8 mouse cellular contexts compared by ENCODE assay signal in genomic region chr7:25279861-25280791, GRCm38 (mm10). TPM values are rescaled to one million over a fixed set of nuclear protein-coding genes. Genes with fewer than 3 reads are reported as not detected.
DNase-seq lines count a peak whose midpoint lies in the region; ATAC-seq and TF ChIP-seq lines count a peak whose summit lies in the region.

No protein-coding gene starts in this region.

- peak overlapping the region; percentile 86 for H3K4me2 ChIP-seq in heart, embryonic 12.5 days
- H3K4me2 ChIP-seq in kidney, embryonic 16.5 days (replicated peaks; ENCODE audit: low read depth, low read length): peak overlapping the region; percentile 97
- H3K4me2 ChIP-seq in lung, postnatal 0 days (replicated peaks; ENCODE audit: low read depth, low read length): peak overlapping the region; percentile 92
- peak overlapping the region; percentile 87 for H3K4me2 ChIP-seq in stomach, embryonic 15.5 days

- no peak for ATAC-seq in erythroblast, adult 5-6 weeks (replicated peaks; ENCODE audit: low FRiP score, poor library complexity, severe bottlenecking)
- ATAC-seq in G1E (ENCODE audit: extremely low read depth, insufficient number of reproducible peaks, low FRiP score, poor library complexity, severe bottlenecking): no peak
- peak; percentile 38 for ATAC-seq in heart, embryonic 12.5 days (ENCODE audit: insufficient number of reproducible peaks, low FRiP score)
- peak; percentile 6; the same call in 1 of the 2 replicates for ATAC-seq in kidney, embryonic 16.5 days (ENCODE audit: low FRiP score, low TSS enrichment)
- ATAC-seq in lung, postnatal 0 days: peak; percentile 1
- peak; percentile 30 for ATAC-seq in stomach, embryonic 15.5 days (ENCODE audit: insufficient read depth, low FRiP score, low read depth)

- TF ChIP-seq CTCF in G1E (IDR thresholded peaks at IDR 0.05; ENCODE audit: low read depth, low read length): no peak
- peak; percentile 5; the same call in 1 of the 2 replicates for TF ChIP-seq CTCF in lung, postnatal 0 days (IDR thresholded peaks at IDR 0.05)

- peak overlapping the region; percentile 74 for H3K4me3 ChIP-seq in erythroblast, embryonic 14.5 days (replicated peaks)
- peak overlapping the region; percentile 75 for H3K4me3 ChIP-seq in G1E (ENCODE audit: low read depth, low read length)
- H3K4me3 ChIP-seq in heart, embryonic 12.5 days: peak overlapping the region; percentile 91
- peak overlapping the region; percentile 78 for H3K4me3 ChIP-seq in kidney, embryonic 16.5 days (ENCODE audit: low read length)
- peak overlapping the region; percentile 63 for H3K4me3 ChIP-seq in lung, postnatal 0 days (ENCODE audit: low read depth, low read length)
- peak overlapping the region; percentile 71 for H3K4me3 ChIP-seq in stomach, embryonic 15.5 days (replicated peaks)

- no peaks in the 10 kb centered on the region for H3K27me3 ChIP-seq in erythroblast, embryonic 14.5 days (ENCODE audit: control insufficient read depth)
- H3K27me3 ChIP-seq in G1E (ENCODE audit: insufficient read depth, low read length): no peaks in the 10 kb centered on the region
- H3K27me3 ChIP-seq in heart, embryonic 12.5 days (replicated peaks): no peaks in the 10 kb centered on the region
- no peaks in the 10 kb centered on the region for H3K27me3 ChIP-seq in kidney, embryonic 16.5 days (ENCODE audit: insufficient read depth, low read length)
- no peaks in the 10 kb centered on the region for H3K27me3 ChIP-seq in lung, postnatal 0 days (replicated peaks; ENCODE audit: insufficient read depth, low read length)
- no peaks in the 10 kb centered on the region for H3K27me3 ChIP-seq in stomach, embryonic 15.5 days (replicated peaks)

- peak; percentile 96 for TF ChIP-seq EP300 in lung, postnatal 0 days (IDR thresholded peaks at IDR 0.05)

- WGBS in heart, embryonic 12.5 days: 0% methylated on average over 6 of the region's 6 CpGs
- 0% methylated on average over 6 of the region's 6 CpGs for WGBS in kidney, embryonic 16.5 days
- WGBS in lung, postnatal 0 days: 0% methylated on average over 6 of the region's 6 CpGs
- WGBS in stomach, embryonic 15.5 days: 2% methylated on average over 6 of the region's 6 CpGs

- peak overlapping the region; percentile 85 for H3K9ac ChIP-seq in heart, embryonic 12.5 days
- H3K9ac ChIP-seq in kidney, embryonic 16.5 days (replicated peaks; ENCODE audit: low read length): peak overlapping the region; percentile 84
- H3K9ac ChIP-seq in lung, postnatal 0 days (replicated peaks; ENCODE audit: low read depth): peak overlapping the region; percentile 51; the same call in 1 of the 2 replicates
- H3K9ac ChIP-seq in stomach, embryonic 15.5 days: peak overlapping the region; percentile 33

- peak overlapping the region; percentile 100 for H3K27ac ChIP-seq in heart, embryonic 12.5 days (ENCODE audit: poor library complexity, severe bottlenecking)
- peak overlapping the region; percentile 99 for H3K27ac ChIP-seq in kidney, embryonic 16.5 days (ENCODE audit: low read length)
- peak overlapping the region; percentile 96 for H3K27ac ChIP-seq in lung, postnatal 0 days (ENCODE audit: low read length)
- peak overlapping the region; percentile 100 for H3K27ac ChIP-seq in stomach, embryonic 15.5 days

- peaks cover 43% of the 10 kb centered on the region for H3K36me3 ChIP-seq in erythroblast, embryonic 14.5 days (ENCODE audit: control insufficient read depth)
- peaks cover 40% of the 10 kb centered on the region for H3K36me3 ChIP-seq in G1E (replicated peaks)
- peaks cover 7% of the 10 kb centered on the region for H3K36me3 ChIP-seq in heart, embryonic 12.5 days
- peaks cover 4% of the 10 kb centered on the region for H3K36me3 ChIP-seq in kidney, embryonic 16.5 days (ENCODE audit: insufficient read depth, low read length)
- H3K36me3 ChIP-seq in lung, postnatal 0 days (ENCODE audit: insufficient read depth, low read length): 0 out of 2 replicates have a peak, but pooled peaks cover 2% of the 10 kb centered on the region
- H3K36me3 ChIP-seq in stomach, embryonic 15.5 days: peaks cover 5% of the 10 kb centered on the region

- DNase-seq in G1E (ENCODE audit: low spot score): no peak
- DNase-seq in embryo, embryonic 9.5 days (ENCODE audit: extremely low spot score): peak; percentile 50
- DNase-seq in lung, postnatal 0 days (ENCODE audit: low spot score): peak; percentile 93

- H3K9me3 ChIP-seq in erythroblast, embryonic 14.5 days (ENCODE audit: control insufficient read depth, low read length): no peaks in the 10 kb centered on the region
- H3K9me3 ChIP-seq in G1E (replicated peaks): no peaks in the 10 kb centered on the region
- H3K9me3 ChIP-seq in heart, embryonic 12.5 days (replicated peaks): no peaks in the 10 kb centered on the region
- H3K9me3 ChIP-seq in kidney, embryonic 16.5 days (ENCODE audit: low read length): no peaks in the 10 kb centered on the region
- H3K9me3 ChIP-seq in lung, postnatal 0 days (ENCODE audit: low read length): no peaks in the 10 kb centered on the region
- H3K9me3 ChIP-seq in stomach, embryonic 15.5 days: no peaks in the 10 kb centered on the region

- peaks cover 92% of the 10 kb centered on the region for H3K4me1 ChIP-seq in erythroblast, embryonic 14.5 days (ENCODE audit: control insufficient read depth)
- H3K4me1 ChIP-seq in G1E (ENCODE audit: insufficient read depth, low read depth, low read length): peaks cover 87% of the 10 kb centered on the region
- H3K4me1 ChIP-seq in heart, embryonic 12.5 days (replicated peaks): peaks cover 73% of the 10 kb centered on the region
- H3K4me1 ChIP-seq in kidney, embryonic 16.5 days (ENCODE audit: insufficient read depth, low read length): peaks cover 70% of the 10 kb centered on the region
- H3K4me1 ChIP-seq in lung, postnatal 0 days (ENCODE audit: insufficient read depth, low read depth, low read length): peaks cover 42% of the 10 kb centered on the region
- H3K4me1 ChIP-seq in stomach, embryonic 15.5 days: peaks cover 64% of the 10 kb centered on the region

RNA-seq across cellular contexts. Expression of gene Cic, which starts 12.6 kb away (rescaled TPM):
- polyA plus RNA-seq in erythroblast, embryonic 14.5 days (2012): 47.3 and 55.9 TPM in 2 replicates
- 60.2 and 77.4 TPM in 2 replicates for total RNA-seq in erythroblast, adult 5-6 weeks (2015; ENCODE audit: low replicate concordance)
- 15.3 and 26.6 TPM in 2 replicates for total RNA-seq in erythroblast, adult 5-6 weeks (2017; ENCODE audit: low replicate concordance)
- total RNA-seq in G1E (2014; fragmentation: Nextera tagmentation) (154 and 160 TPM in 2 replicates), G1E (2017) (32.2 and 36.6 TPM in 2 replicates)
- 381 and 382 TPM in 2 replicates for polyA plus RNA-seq in G1E (2012)
- polyA plus RNA-seq in heart, embryonic 12.5 days (2016; fragmentation: Nextera tagmentation; extraction: Ambion mirVana): 28.8 and 30.5 TPM in 2 replicates
- polyA plus RNA-seq in kidney, embryonic 16.5 days (2015; fragmentation: Nextera tagmentation; extraction: Ambion mirVana): 28.9 and 30.8 TPM in 2 replicates
- polyA plus RNA-seq in lung, postnatal 0 days (2015; fragmentation: Nextera tagmentation; extraction: Ambion mirVana): 26.5 and 31.9 TPM in 2 replicates
- polyA plus RNA-seq in stomach, embryonic 15.5 days (2015; fragmentation: Nextera tagmentation; extraction: Ambion mirVana): 33.8 and 36.4 TPM in 2 replicates

RNA-seq across cellular contexts. Expression of gene Pafah1b3, which starts 17.7 kb away (rescaled TPM):
- 1.2 TPM in 2 replicates for polyA plus RNA-seq in erythroblast, embryonic 14.5 days (2012)
- 1.9 and 2.9 TPM in 2 replicates for total RNA-seq in erythroblast, adult 5-6 weeks (2015; ENCODE audit: low replicate concordance)
- 0.98 TPM in 1 of 2 replicates, not detected in the other for total RNA-seq in erythroblast, adult 5-6 weeks (2017; ENCODE audit: low replicate concordance)
- total RNA-seq in G1E (2014; fragmentation: Nextera tagmentation) (39.0 and 41.3 TPM in 2 replicates), G1E (2017) (76.9 and 94.6 TPM in 2 replicates)
- 69.0 and 79.2 TPM in 2 replicates for polyA plus RNA-seq in G1E (2012)
- 127 and 131 TPM in 2 replicates for polyA plus RNA-seq in heart, embryonic 12.5 days (2016; fragmentation: Nextera tagmentation; extraction: Ambion mirVana)
- polyA plus RNA-seq in kidney, embryonic 16.5 days (2015; fragmentation: Nextera tagmentation; extraction: Ambion mirVana): 197 and 199 TPM in 2 replicates
- 83.8 and 87.1 TPM in 2 replicates for polyA plus RNA-seq in lung, postnatal 0 days (2015; fragmentation: Nextera tagmentation; extraction: Ambion mirVana)
- 201 and 215 TPM in 2 replicates for polyA plus RNA-seq in stomach, embryonic 15.5 days (2015; fragmentation: Nextera tagmentation; extraction: Ambion mirVana)

RNA-seq across cellular contexts. Expression of gene Prr19, which starts 21.1 kb away (rescaled TPM):
- polyA plus RNA-seq in erythroblast, embryonic 14.5 days (2012): not detected in 2 replicates
- total RNA-seq in erythroblast, adult 5-6 weeks (2015; ENCODE audit: low replicate concordance): not detected in 2 replicates
- total RNA-seq in erythroblast, adult 5-6 weeks (2017; ENCODE audit: low replicate concordance): not detected in 2 replicates
- total RNA-seq in G1E (2014; fragmentation: Nextera tagmentation) (not detected in 2 replicates), G1E (2017) (not detected in 2 replicates)
- 0.07 TPM in 1 of 2 replicates, not detected in the other for polyA plus RNA-seq in G1E (2012)
- polyA plus RNA-seq in heart, embryonic 12.5 days (2016; fragmentation: Nextera tagmentation; extraction: Ambion mirVana): not detected in 2 replicates
- 0.84 and 0.98 TPM in 2 replicates for polyA plus RNA-seq in kidney, embryonic 16.5 days (2015; fragmentation: Nextera tagmentation; extraction: Ambion mirVana)
- polyA plus RNA-seq in lung, postnatal 0 days (2015; fragmentation: Nextera tagmentation; extraction: Ambion mirVana): not detected in 2 replicates
- polyA plus RNA-seq in stomach, embryonic 15.5 days (2015; fragmentation: Nextera tagmentation; extraction: Ambion mirVana): 0.41 and 0.49 TPM in 2 replicates

RNA-seq across cellular contexts. Expression of gene Tmem145, which starts 25.8 kb away (rescaled TPM):
- not detected in 2 replicates for polyA plus RNA-seq in erythroblast, embryonic 14.5 days (2012)
- not detected in 2 replicates for total RNA-seq in erythroblast, adult 5-6 weeks (2015; ENCODE audit: low replicate concordance)
- total RNA-seq in erythroblast, adult 5-6 weeks (2017; ENCODE audit: low replicate concordance): not detected in 2 replicates
- not detected in 2 replicates for total RNA-seq in G1E (2014; fragmentation: Nextera tagmentation)
- not detected in 2 replicates for total RNA-seq in G1E (2017)
- polyA plus RNA-seq in G1E (2012): not detected in 2 replicates
- 0.23 and 0.30 TPM in 2 replicates for polyA plus RNA-seq in heart, embryonic 12.5 days (2016; fragmentation: Nextera tagmentation; extraction: Ambion mirVana)
- polyA plus RNA-seq in kidney, embryonic 16.5 days (2015; fragmentation: Nextera tagmentation; extraction: Ambion mirVana): 0.10 and 0.67 TPM in 2 replicates
- polyA plus RNA-seq in lung, postnatal 0 days (2015; fragmentation: Nextera tagmentation; extraction: Ambion mirVana): 0.08 TPM in 1 of 2 replicates, not detected in the other
- polyA plus RNA-seq in stomach, embryonic 15.5 days (2015; fragmentation: Nextera tagmentation; extraction: Ambion mirVana): 1.4 and 1.6 TPM in 2 replicates

RNA-seq across cellular contexts. Expression of gene Erf, which starts 29.6 kb away (rescaled TPM):
- 3.2 and 3.6 TPM in 2 replicates for polyA plus RNA-seq in erythroblast, embryonic 14.5 days (2012)
- 3.3 and 3.6 TPM in 2 replicates for total RNA-seq in erythroblast, adult 5-6 weeks (2015; ENCODE audit: low replicate concordance)
- 2.4 and 2.6 TPM in 2 replicates for total RNA-seq in erythroblast, adult 5-6 weeks (2017; ENCODE audit: low replicate concordance)
- total RNA-seq in G1E (2014; fragmentation: Nextera tagmentation) (31.5 and 43.4 TPM in 2 replicates), G1E (2017) (6.9 TPM in 2 replicates)
- 97.7 and 117 TPM in 2 replicates for polyA plus RNA-seq in G1E (2012)
- polyA plus RNA-seq in heart, embryonic 12.5 days (2016; fragmentation: Nextera tagmentation; extraction: Ambion mirVana): 17.6 and 20.4 TPM in 2 replicates
- polyA plus RNA-seq in kidney, embryonic 16.5 days (2015; fragmentation: Nextera tagmentation; extraction: Ambion mirVana): 12.5 and 15.2 TPM in 2 replicates
- 8.7 and 10.3 TPM in 2 replicates for polyA plus RNA-seq in lung, postnatal 0 days (2015; fragmentation: Nextera tagmentation; extraction: Ambion mirVana)
- polyA plus RNA-seq in stomach, embryonic 15.5 days (2015; fragmentation: Nextera tagmentation; extraction: Ambion mirVana): 13.0 and 17.6 TPM in 2 replicates

Comparison
In these comparisons a context has a peak if more than half of its experiments do, and no peak if none do; other contexts are left out.
1. ATAC-seq: peak in heart, embryonic 12.5 days (single experiment), kidney, embryonic 16.5 days (single experiment), lung, postnatal 0 days (single experiment) and stomach, embryonic 15.5 days (single experiment); none in erythroblast, adult 5-6 weeks (single experiment) and G1E (single experiment).
2. H3K9ac ChIP-seq: peak in every context shown above with its lines; median percentile 85 in heart, embryonic 12.5 days; 84 in kidney, embryonic 16.5 days; 51 in lung, postnatal 0 days; 33 in stomach, embryonic 15.5 days.
3. RNA of gene Pafah1b3, which starts 17.7 kb away (polyA plus RNA-seq): 201 to 215 TPM in stomach, embryonic 15.5 days, 197 to 199 TPM in kidney, embryonic 16.5 days, 127 to 131 TPM in heart, embryonic 12.5 days, 83.8 to 87.1 TPM in lung, postnatal 0 days and 69.0 to 79.2 TPM in G1E; 1.2 TPM in erythroblast, embryonic 14.5 days; every median in the first group is over 10 times any median in the second.
4. Peak in every context shown above with its lines, with median percentiles within 50 percentile points of each other: H3K4me3 ChIP-seq, H3K27ac ChIP-seq and H3K4me2 ChIP-seq.